Mouse (Mus musculus): ENCODE data around the gene Dapp1. TPM values are rescaled to one million over a fixed set of nuclear protein-coding genes. Genes with fewer than 3 reads are reported as not detected.

The Dapp1 gene
- polyA plus RNA-seq, 1 experiment from 2014 or later = 1.0 TPM

DNA sequence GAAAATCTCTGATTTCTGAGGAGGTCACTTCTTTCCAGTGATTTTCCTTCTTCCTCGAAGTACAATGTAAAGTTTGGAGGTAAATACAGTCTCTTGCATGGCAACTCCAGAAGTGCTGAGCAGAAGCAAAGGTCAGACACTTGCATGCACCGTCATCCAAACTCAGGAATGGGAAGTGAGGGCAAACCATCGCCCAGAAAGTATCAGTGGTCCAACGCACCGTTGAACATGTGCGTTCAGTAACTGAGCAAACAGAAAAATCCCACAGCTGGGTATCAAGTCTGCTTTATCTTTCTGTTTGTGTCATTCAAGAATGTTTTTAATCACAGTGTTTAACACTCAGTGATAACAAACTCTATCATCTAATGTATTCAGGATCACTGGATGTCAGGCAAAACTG, 21.2 kb upstream of the Dapp1 start:
- 78% methylated on average over 6 of the region's 6 CpGs for WGBS
- no peak overlapping the region for H3K27ac ChIP-seq
- no peaks in the 10 kb centered on the region for H3K9me3 ChIP-seq

DNA sequence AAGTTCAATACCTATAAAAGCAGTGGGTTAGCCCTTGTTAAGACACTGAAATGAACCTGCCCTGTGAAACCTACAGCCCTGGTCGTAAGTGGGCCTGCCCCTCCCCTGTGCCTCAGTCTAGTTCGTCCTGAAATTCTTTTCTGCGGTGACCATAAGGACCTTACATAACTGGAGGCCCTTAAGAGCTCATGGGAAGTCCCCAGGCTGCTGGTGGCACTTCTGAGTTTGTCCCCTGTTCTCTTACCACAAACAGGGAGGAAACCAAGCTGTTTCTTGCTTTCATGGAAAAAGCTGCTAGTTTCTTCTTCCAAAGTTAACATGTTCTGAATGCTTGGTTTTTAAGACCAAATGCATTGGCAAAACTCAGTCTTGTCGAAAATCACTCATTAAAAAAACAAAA, 20.5 kb upstream of the Dapp1 start:
- no peak for ATAC-seq (replicated peaks)
- H3K27ac ChIP-seq = no peak overlapping the region
- H3K36me3 ChIP-seq (replicated peaks) = no peaks in the 10 kb centered on the region
- no peak overlapping the region for H3K9ac ChIP-seq
- no peaks in the 10 kb centered on the region for H3K27me3 ChIP-seq (replicated peaks)
- WGBS = 83% methylated on average over 4 of the region's 4 CpGs
- H3K9me3 ChIP-seq = no peaks in the 10 kb centered on the region
- H3K4me3 ChIP-seq = no peak overlapping the region
- H3K4me2 ChIP-seq = no peak overlapping the region
- no peaks in the 10 kb centered on the region for H3K4me1 ChIP-seq

More for the DNA sequence above, 21.2 kb upstream of the Dapp1 start:
- no peak for ATAC-seq (replicated peaks)
- Histone ChIP-seq H3K9ac (no peak overlapping the region), H3K4me3 (no peak overlapping the region), H3K4me2 (no peak overlapping the region), H3K4me1 (no peaks in the 10 kb centered on the region), H3K27me3 (replicated peaks) (no peaks in the 10 kb centered on the region), H3K36me3 (replicated peaks) (no peaks in the 10 kb centered on the region)

DNA sequence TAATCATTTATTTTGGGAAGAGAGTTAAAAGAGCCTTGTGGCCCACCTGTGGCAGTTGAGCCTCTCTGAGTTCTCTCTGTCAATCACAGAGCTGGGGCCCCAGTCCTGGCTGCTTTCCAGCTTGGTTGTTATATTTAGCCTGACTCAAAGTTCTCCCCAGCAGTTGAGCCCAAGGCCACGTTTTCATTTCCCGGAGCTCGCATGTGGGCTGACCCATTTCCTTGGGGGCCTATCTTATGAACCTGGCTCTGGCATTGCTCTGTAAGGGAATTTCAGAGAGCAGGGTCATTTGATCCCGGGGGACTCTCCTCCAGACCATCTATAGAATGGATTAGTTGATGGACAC, 19.4 kb upstream of the Dapp1 start:
- no peak overlapping the region for H3K4me2 ChIP-seq
- H3K9me3 ChIP-seq = no peaks in the 10 kb centered on the region
- no peak overlapping the region for H3K4me3 ChIP-seq
- WGBS = 65% methylated on average over 4 of the region's 4 CpGs
- no peak overlapping the region for H3K9ac ChIP-seq
- no peaks in the 10 kb centered on the region for H3K36me3 ChIP-seq (replicated peaks)
- no peak overlapping the region for H3K27ac ChIP-seq
- no peaks in the 10 kb centered on the region for H3K4me1 ChIP-seq
- H3K27me3 ChIP-seq (replicated peaks) = no peaks in the 10 kb centered on the region
- no peak for ATAC-seq (replicated peaks)

DNA sequence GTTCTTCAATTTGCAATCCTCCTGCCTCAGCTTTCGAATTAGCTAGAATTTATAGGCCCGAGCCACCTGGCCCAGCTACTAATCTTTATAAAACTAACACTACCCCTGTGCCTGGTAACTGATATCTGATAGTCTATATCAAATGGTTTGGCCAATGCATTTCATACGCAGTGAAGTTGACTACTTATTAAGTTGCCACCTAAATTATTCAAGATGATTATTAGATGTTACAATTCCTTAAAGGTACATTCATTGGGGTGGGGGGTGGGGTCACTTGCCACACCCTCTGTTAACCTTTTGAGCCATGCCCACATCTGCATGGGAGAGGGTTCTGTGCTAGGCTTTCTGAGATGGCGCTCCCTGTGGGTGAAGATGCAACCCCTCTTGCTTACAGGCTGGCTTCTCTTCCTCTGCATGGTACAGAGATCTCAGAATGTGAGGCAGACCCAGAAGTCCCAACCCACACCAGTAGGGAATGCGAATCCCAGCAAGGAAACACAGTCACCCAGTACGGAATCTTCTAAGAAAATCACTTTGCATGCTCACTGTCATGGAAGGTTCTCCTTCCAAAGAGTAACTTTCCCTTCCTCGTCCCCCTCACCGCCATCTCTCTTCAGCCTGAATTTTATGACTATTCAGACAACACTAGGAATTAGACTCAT, 18.8 kb upstream of the Dapp1 start:
- H3K4me2 ChIP-seq = no peak overlapping the region
- H3K4me1 ChIP-seq = no peaks in the 10 kb centered on the region
- no peak overlapping the region for H3K27ac ChIP-seq
- no peaks in the 10 kb centered on the region for H3K36me3 ChIP-seq (replicated peaks)
- no peak for ATAC-seq (replicated peaks)
- H3K9me3 ChIP-seq = no peaks in the 10 kb centered on the region
- no peak overlapping the region for H3K4me3 ChIP-seq
- no peak overlapping the region for H3K9ac ChIP-seq
- WGBS = 93% methylated on average over 8 of the region's 8 CpGs
- H3K27me3 ChIP-seq (replicated peaks) = no peaks in the 10 kb centered on the region

DNA sequence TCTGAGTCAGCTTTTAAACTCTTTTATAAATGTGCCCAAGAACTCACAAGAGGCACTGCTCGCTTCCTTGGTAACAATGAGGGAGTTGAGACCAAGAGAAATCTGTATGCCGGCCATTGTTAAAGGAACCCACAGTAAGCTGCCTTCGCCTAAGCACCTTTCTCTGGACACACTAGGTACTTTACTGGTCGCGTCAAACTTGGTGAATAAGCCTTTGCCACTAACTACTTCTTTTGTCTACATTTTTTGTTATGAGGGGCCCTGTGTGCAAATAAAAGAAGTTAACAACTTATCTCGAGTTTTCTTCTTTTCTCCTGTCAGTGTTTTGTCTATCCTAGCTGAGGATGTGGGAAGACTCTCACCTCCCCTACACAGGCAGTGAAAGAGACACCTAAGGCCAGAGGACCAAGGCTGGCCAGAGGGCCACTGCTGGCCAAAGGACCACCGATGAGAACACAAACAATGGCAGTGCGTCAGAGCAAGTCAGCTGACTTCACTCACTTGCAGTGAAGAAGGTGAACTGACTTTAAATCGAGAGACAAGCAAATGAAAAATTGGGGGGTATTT, 18.0 kb upstream of the Dapp1 start:
- 41% methylated on average over 9 of the region's 9 CpGs for WGBS
- Histone ChIP-seq H3K36me3 (replicated peaks) (no peaks in the 10 kb centered on the region), H3K4me2 (no peak overlapping the region; the same call in 1 of the 2 replicates), H3K9me3 (no peaks in the 10 kb centered on the region), H3K27ac (no peak overlapping the region), H3K4me3 (no peak overlapping the region), H3K9ac (no peak overlapping the region), H3K4me1 (no peaks in the 10 kb centered on the region), H3K27me3 (replicated peaks) (no peaks in the 10 kb centered on the region)
- no peak; the same call in 1 of the 2 replicates for ATAC-seq (replicated peaks)

DNA sequence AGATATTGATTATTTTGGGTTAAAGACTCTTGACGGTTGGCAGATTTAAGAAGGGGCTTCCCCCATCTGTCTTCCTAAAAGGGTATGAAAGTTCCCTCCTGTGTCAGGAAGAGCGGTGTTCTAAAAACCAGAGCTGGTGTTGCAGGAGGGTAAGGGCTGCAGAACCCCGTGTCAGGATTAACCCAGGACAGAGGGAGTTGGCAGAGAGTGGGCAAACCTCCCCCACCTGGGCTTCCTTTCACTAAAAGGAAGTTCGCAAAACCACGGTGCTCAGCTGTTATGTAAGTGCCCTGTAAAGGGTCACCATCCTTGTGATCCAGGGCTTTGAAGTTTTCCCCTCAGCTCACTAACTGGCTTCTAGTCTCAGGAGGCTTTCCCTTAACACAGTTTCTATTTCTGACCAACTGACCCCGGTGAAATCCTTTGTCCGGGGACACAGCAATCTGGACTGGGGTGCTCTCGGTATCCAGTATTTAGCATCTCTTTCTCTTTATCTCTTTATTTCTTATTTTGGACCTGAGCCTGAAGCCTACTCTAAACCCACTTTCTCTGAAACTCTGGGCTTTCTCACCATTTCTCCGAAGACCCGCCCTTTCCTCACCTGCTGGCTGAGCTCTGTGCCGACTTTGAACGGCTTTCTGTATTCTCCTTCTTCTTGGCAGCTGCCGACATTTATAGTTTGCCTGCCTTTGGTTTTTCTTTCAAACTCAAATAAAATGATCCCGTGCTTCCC, 17.3 kb upstream of the Dapp1 start:
- ATAC-seq (replicated peaks) = no peak; the same call in 1 of the 2 replicates
- Histone ChIP-seq H3K27ac (no peak overlapping the region), H3K4me1 (no peaks in the 10 kb centered on the region), H3K9me3 (no peaks in the 10 kb centered on the region), H3K36me3 (replicated peaks) (no peaks in the 10 kb centered on the region), H3K4me2 (no peak overlapping the region; the same call in 1 of the 2 replicates), H3K9ac (no peak overlapping the region), H3K27me3 (replicated peaks) (no peaks in the 10 kb centered on the region), H3K4me3 (no peak overlapping the region)
- 55% methylated on average over 14 of the region's 14 CpGs for WGBS

DNA sequence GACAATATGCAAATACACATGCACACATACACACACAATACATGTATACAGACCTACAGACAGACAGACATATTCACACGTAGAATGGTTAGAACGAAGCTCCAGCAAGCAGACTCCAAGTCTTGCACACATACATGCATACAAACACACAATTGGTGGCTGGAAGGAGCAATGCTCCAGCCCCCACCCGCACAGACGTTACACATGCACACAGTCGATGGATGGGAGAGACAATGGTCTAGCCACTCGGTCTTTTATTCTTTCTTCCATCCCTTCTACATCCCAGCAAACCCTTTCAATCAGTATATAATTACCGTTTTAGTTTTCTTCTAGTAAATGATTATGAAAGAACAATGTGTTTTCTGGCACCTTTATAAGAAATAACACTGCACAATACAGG, 14.1 kb upstream of the Dapp1 start:
- H3K9me3 ChIP-seq = no peaks in the 10 kb centered on the region
- no peak overlapping the region for H3K9ac ChIP-seq
- no peak overlapping the region for H3K4me2 ChIP-seq
- H3K4me3 ChIP-seq = no peak overlapping the region
- no peak overlapping the region for H3K27ac ChIP-seq
- 74% methylated on average over 7 of the region's 7 CpGs for WGBS
- ATAC-seq (replicated peaks) = no peak
- no peaks in the 10 kb centered on the region for H3K27me3 ChIP-seq (replicated peaks)
- H3K4me1 ChIP-seq = no peaks in the 10 kb centered on the region
- H3K36me3 ChIP-seq (replicated peaks) = no peaks in the 10 kb centered on the region

DNA sequence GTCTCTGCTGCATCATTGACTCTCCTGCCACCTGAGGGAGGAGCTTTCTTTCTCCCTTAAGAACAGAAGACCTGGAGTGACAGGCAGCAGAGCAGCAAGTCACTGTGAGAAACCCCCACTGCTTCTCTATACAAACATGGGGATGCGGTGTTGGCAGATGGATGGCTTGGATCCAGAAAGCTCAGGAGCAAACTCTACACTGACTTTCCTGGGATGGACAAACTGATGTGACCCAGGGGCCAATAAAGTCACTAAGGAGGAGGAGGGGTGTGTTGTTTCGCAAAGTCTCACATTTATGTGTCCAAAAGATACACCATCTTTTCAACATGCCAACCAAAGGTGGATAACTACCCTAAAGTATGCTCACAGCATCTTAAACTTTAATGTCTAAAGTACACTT, 12.9 kb upstream of the Dapp1 start:
- ATAC-seq (replicated peaks) = no peak
- H3K4me3 ChIP-seq = no peak overlapping the region
- H3K27ac ChIP-seq = no peak overlapping the region
- no peaks in the 10 kb centered on the region for H3K9me3 ChIP-seq
- no peaks in the 10 kb centered on the region for H3K27me3 ChIP-seq (replicated peaks)
- no peaks in the 10 kb centered on the region for H3K4me1 ChIP-seq
- no peak overlapping the region for H3K9ac ChIP-seq
- WGBS = 83% methylated on average over 2 of the region's 2 CpGs
- H3K36me3 ChIP-seq (replicated peaks) = no peaks in the 10 kb centered on the region
- no peak overlapping the region for H3K4me2 ChIP-seq

DNA sequence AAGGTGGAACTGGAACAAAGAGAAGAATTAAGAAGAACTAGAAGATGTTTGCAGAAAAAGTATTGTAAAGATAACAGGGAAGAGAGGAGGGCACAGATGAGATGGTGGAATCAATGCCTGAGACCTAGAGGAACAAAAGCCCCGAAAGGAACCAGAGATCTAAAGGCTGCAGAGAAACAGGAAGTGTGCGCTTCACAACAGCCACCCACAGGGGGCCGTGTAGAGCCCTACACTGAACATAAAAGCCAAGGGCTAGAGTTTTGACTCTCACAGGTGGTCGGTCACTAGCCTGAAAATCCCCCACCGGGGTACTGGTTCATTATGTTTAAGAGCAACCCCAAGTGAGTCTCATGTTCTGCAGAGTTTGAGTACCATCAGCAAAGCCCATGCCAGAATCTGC, 11.0 kb upstream of the Dapp1 start:
- WGBS = 76% methylated on average over 5 of the region's 5 CpGs
- no peak overlapping the region for H3K27ac ChIP-seq
- no peaks in the 10 kb centered on the region for H3K9me3 ChIP-seq
- no peaks in the 10 kb centered on the region for H3K27me3 ChIP-seq (replicated peaks)
- H3K9ac ChIP-seq = no peak overlapping the region
- H3K4me1 ChIP-seq = no peaks in the 10 kb centered on the region
- no peak overlapping the region for H3K4me2 ChIP-seq
- no peak overlapping the region for H3K4me3 ChIP-seq
- ATAC-seq (replicated peaks) = no peak
- H3K36me3 ChIP-seq (replicated peaks) = no peaks in the 10 kb centered on the region

DNA sequence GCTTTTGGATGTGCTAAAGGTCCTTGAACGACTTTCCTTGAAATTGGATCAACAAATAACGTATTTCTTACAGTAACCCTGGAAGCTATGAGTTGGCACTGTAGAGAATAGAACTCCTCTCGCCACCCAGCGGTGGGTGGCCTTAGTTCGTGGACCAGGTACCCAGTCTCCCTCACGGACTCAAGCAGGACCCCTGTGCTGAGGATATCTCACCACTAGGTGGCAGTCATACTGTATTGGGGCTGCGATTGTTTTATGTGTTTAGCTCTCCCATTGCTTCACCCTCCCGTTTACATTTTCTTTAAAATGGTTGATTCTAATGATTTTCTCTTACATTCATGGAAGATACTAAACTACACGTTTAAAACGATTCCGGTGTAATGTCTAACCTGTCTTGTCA, 9.8 kb upstream of the Dapp1 start:
- H3K36me3 ChIP-seq (replicated peaks) = no peaks in the 10 kb centered on the region
- H3K27me3 ChIP-seq (replicated peaks) = no peaks in the 10 kb centered on the region
- 19% methylated on average over 11 of the region's 11 CpGs for WGBS
- no peak overlapping the region for H3K9ac ChIP-seq
- H3K27ac ChIP-seq = no peak overlapping the region
- H3K9me3 ChIP-seq = no peaks in the 10 kb centered on the region
- ATAC-seq (replicated peaks) = 0 out of 2 replicates have a peak, but pooled peaks have one; percentile 33
- no peaks in the 10 kb centered on the region for H3K4me1 ChIP-seq
- H3K4me3 ChIP-seq = no peak overlapping the region
- no peak overlapping the region for H3K4me2 ChIP-seq

DNA sequence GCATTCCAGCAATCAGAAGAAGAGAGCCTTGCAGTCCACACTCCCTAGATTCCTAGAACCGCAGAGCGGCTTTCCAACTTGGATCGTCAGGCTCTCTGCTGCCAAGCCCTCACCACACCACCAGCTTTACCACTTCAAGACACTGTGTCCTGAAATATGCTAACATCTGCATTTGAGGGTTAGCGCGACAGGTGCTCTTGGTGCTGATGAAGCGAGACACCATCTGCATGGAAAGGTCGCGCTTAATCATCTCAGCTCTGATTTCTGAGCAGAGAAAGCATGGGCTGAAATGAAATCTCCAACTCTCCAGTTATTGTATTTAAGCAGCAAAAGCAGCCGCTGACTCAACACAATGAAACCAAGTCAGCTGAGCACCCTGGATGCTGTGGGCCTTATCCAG, 8.1 kb upstream of the Dapp1 start:
- Histone ChIP-seq H3K9ac (no peak overlapping the region), H3K27me3 (replicated peaks) (no peaks in the 10 kb centered on the region), H3K4me2 (no peak overlapping the region), H3K27ac (no peak overlapping the region), H3K4me3 (no peak overlapping the region), H3K4me1 (no peaks in the 10 kb centered on the region), H3K9me3 (no peaks in the 10 kb centered on the region), H3K36me3 (replicated peaks) (no peaks in the 10 kb centered on the region)
- WGBS = 93% methylated on average over 9 of the region's 9 CpGs
- ATAC-seq (replicated peaks) = no peak

DNA sequence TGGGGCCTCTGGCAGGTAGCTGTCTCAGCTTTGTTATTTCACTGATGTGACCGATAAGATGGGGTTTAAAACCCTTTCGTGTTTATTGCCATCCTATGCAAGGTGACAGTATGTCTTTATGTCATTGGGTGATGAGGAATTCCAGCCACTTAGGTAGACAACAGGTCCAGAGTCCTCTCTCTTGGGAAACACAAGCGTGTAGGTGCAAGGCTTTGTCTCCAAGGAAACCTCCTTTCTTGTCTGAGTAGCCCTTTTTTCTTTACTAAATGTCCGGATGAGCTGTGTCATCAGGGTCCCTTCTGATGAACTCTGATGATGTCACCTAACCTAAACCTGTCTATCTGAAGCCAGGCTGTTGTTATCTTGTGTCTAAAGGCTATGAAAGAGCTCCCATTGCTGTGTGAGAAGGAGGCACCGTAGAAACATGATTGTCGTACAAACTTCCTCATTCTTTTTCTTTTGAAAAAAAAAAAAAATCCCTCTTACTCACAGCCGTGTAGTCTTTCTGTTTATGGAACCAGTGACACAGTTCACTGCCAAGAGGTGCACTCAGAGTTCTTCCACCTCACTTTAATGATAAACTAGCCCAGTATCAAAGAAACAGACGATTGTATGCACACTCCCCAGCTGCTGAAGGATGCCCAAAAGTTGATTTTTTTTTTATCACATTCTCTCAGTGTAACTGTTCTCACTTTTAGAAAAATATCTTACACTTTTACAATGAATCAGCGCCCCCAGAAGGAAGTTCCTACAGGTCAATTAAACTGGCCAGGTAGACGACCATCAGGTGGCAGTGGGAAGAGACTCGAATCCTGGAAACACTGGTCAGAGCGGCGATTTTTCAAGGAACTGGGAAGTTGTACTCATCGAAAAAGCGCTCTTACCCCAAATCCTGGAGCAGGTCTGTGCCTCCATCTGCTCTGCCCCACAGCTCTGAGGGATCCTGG, 637 bp downstream of the Dapp1 start:
- H3K27ac ChIP-seq = no peak overlapping the region
- H3K4me3 ChIP-seq = peak overlapping the region; percentile 14; the same call in 1 of the 2 replicates
- 37% methylated on average over 15 of the region's 15 CpGs for WGBS
- no peak for ATAC-seq (replicated peaks)
- H3K36me3 ChIP-seq (replicated peaks) = no peaks in the 10 kb centered on the region
- no peak overlapping the region for H3K9ac ChIP-seq
- H3K9me3 ChIP-seq = no peaks in the 10 kb centered on the region
- peak overlapping the region; percentile 34 for H3K4me2 ChIP-seq
- H3K4me1 ChIP-seq = peaks cover 15% of the 10 kb centered on the region
- no peaks in the 10 kb centered on the region for H3K27me3 ChIP-seq (replicated peaks)

Data from midbrain, embryonic 15.5 days (tissue).